Mouse (Mus musculus) lung, postnatal 0 days (tissue): ENCODE measurements around the gene Mettl17.

Source experiments
- CTCF ChIP-seq: IDR thresholded peaks from 2 replicates; pipeline ENCODE4 v1.5.1; 2016; ENCODE audit warnings: antibody characterized with exemption, mild to moderate bottlenecking
- EP300 ChIP-seq: IDR thresholded peaks from 2 replicates; pipeline ENCODE4 v1.6.1; 2016; ENCODE audit warnings: antibody characterized with exemption, mild to moderate bottlenecking, control low read depth

GRCm38 (mm10) chr14:51913960-51914762 lies 29.5 kb downstream of the Mettl17 start, which contains the start of gene Ndrg2:
- TF ChIP-seq CTCF (0 out of 2 replicates have a peak, but pooled peaks have one; percentile 1), EP300 (peak; percentile 63)
